Mouse (Mus musculus) right cerebral cortex, postnatal 4 days (tissue): ENCODE results near the gene Notch2.
"Not testable (repeated sequence)": the region's sequence is repeated elsewhere in the genome, so short reads cannot be mapped to it uniquely, and the experiment has no call there.

Experiments used
- DNase-seq: peaks from one replicate; pipeline ENCODE4 v3.0.0-alpha.2; 2022

Gene Notch2

DNA sequence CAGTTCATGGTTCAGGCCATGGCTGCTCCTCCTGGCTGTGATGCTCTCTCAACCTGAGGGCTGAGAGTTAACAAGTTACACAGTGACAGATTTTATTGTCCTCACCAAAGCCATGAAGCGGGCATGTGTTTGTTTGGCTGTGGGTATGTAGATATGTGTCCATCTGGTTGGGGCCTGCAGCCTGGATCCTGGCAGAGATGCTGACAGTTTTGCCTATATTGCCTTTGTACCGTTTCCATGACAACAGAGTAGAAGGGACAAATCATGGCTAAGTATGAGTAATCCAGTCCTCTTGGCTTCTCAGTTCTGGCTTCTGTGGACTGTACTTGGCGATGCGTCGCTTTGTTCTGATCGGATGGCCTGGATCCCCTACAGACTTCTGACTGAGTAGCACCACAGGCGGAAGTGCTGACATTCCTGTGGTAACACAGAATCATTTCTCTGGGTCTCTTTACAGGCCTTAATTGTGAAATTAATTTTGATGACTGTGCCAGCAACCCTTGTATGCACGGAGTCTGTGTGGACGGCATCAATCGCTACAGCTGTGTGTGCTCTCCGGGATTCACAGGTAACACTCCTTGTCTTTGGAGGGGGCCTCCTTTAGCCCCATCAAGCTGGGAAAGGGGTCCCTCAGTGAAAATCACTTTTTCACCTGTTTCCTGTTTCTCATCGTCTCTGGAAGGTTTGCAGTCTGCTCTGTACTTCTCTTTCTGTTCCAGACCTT is 93.4 kb downstream of the Notch2 start:
- no peak for DNase-seq

DNA sequence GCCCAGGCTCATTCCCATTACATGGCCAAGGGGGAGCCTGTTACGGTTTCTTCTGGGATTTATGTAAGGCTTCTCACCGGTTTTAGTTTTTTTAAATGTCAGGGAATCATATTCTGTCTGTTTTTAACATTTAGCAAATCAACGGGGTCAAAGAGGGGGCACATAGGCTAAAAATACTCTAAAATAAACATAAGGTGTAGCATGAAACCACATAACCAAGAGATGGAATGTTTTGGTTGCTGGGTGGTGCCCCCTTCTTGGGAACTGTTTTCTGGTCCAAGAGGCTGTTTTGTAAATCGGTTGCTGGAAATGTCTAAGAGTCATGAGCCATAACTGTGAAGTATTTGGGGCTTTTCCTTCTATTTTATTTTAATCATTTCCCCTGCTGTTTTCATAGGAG is 95.1 kb downstream of the Notch2 start:
- no peak for DNase-seq

DNA sequence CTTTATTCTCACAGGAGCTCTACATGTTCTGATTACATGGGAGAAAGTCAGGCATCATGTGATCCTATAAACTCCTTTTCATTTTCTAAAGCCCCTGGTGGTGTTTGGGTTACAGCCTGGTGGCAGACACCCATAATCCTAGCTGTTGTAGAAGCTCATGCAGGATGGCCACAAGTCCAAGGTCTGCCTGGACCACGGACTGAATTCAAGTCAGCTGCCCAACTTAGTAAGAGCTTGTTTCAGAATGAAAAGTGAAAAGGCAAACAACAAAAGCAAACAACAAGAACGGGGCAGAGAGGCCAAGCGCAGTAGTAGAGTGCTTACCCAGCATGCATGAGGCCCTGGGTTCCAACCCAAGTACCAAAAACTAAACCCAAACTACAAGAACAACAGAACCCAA is 95.5 kb downstream of the Notch2 start:
- DNase-seq: no peak

DNA sequence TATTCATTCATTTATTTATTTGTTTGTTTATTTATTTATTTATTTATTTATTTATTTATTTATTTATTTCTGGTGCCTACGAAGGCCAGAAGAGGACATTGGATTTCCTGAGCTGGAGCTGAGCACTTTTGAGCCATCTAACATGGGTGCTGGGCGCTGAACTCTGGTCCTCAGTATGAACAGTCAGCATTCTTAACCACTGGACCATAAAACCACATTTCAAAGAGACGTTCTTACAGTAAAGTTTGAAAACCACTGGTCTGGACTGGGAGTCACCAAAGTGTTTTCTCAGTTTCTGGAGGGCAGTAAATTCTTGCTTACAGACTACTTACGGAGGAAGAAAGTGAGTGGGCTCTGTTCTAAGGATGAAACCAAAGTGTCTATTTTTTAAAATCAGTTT is 97.3 kb downstream of the Notch2 start:
- no peak for DNase-seq

DNA sequence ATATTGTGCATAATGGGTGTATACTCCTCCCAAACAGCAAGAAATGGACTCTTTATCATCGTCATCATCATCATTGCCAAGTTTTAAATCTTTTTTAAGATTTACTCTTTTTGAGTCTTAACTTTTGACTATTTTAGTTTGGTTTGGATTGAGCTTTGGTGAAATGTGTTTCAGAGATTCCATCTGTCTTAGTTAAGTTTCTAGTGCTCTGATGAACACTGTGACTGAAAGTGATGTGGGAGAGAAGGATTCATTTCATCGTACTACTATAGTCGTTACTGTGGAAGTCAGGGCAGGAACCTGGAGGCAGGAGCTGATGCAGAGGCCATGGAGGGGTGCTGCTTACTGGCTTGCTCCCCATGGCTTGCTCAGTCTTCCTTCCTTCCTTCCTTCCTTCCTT is 104.9 kb downstream of the Notch2 start:
- DNase-seq: no peak

DNA sequence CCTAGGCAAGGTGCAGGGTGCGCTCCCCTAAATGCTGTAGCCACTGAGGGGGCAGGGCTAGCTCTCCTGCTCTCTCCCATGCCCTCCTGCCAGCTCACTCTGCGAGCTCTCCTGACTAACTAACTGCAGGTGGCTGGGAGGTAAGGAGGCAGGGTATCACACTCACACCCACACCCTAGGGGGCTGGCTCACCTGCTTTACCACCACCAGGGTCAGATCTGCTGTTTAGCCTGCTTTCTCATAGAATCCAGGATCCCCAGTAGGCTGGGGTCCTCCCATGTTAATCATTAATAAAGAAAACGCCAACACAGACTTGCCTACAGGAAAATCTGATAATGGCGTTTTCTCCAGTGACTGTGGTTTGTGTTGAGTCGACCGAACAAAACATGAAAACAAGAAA is 106.0 kb downstream of the Notch2 start:
- DNase-seq: no peak

DNA sequence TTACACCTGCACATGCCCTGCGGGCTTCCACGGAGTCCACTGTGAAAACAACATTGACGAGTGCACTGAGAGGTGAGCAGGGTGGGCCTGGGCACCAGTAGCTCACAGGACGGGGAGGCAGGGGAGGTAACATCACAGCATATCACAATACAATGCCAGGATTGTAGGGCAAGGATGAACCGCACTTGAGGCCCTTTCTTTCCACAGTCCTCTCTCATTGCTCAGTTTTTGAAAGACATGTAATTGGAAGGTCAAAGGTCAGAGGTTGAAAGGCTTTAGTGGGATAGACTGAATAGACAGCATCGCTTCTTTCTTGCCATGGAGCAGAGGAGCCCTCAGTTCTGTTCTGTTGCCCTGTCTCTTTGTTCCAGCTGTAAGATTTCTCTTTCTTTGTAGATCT is 107.6 kb downstream of the Notch2 start:
- DNase-seq: no peak

DNA sequence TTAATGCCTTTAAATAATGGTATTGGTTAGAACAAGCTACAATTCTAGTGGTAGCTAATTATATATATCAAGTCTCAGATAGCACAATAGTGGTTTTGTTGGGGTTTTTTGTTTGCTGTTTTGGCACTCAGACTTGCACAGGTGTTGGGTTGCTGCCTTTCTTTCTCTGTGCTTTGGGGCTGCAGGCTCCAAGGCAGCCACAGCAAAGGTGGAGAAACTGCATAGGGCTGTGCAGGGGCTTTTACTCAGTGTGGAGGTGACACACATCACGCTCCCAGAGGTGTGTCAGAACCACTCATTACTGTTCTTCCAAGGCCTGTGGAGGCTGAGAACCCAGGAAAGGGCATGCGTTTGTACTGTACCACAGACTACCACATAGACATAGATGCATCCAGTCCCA is 114.4 kb downstream of the Notch2 start:
- DNase-seq: no peak

DNA sequence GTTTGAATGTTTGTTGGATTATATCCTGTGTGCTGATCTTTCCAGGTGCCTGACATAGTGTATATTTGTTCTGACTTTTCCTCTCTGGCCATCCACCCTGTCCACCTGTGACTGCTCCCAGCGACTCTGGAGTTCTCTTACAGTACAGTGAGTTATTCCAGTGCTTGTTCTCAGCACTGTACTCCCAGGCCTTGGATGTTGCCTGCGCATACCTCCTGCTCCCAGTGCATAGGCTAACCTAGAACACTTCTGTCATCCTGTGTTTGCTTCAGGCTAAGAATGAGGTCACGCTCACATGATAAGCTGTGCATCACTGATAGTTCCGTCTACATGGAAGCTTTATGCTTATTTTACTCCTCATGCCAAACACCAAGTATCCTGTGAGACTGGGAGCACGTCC is 115.4 kb downstream of the Notch2 start:
- DNase-seq: no peak

DNA sequence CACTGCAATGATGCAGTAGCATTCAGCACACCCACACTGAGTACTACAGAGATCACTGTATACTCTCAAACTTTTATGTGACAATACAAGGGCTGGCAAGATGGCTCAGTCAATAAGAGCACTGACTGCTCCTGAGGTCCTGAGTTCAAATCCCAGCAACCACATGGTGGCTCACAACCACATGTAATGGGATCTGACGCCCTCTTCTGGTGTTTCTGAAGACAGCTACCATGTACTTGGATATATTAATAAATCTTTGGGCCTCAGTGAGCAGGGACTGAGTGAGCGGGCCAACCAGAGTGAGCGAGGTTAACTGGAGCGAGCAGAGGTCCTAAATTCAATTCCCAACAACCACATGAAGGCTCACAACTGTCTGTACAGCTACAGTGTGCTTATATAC is 118.8 kb downstream of the Notch2 start:
- DNase-seq: not testable (repeated sequence)

DNA sequence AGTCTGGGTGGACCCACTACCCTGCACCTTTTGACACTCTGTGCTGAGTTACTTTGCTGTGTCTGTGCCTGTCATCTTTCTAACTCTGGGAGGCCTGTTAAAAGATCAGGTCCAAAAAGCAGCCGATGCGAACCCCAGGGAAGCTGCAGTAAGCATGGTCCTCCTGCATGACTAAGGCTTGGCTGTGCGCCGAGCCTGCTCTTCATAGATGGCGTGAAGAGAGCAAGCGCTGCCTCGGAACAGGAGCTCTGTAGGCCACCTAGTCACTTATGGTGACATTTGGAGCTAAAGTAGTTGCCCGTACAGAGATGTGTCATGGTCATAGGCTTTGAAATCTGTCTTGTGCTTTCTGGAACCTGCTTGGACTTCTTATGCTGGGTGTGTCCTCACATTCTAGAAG is 119.3 kb downstream of the Notch2 start:
- no peak for DNase-seq

DNA sequence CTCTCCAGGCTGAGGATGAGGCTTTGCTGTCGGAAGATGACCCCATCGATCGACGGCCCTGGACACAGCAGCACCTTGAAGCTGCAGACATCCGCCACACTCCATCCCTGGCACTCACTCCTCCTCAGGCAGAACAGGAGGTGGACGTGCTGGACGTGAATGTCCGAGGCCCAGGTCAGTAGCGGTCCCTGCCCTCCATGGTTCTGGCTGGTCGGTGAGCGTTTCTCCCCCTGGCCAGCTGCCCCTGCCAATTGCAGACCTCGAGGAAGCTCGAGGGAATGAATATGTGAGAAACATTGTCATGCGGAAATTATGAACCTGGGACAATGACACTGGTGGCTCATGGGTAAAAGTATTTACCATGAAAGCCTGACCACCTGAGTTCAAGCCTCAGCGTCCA is 128.1 kb downstream of the Notch2 start:
- no peak for DNase-seq

DNA sequence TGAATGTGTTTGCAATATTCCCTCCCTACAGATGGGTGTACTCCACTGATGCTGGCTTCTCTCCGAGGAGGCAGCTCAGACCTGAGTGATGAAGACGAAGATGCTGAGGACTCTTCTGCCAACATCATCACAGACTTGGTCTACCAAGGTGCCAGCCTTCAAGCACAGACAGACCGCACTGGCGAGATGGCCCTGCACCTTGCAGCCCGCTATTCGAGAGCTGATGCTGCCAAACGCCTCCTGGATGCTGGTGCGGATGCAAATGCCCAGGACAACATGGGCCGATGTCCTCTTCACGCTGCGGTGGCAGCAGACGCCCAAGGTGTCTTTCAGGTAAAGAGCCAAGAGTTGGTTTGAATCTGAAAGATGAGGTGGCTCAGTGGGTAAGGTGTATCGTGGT is 129.5 kb downstream of the Notch2 start:
- DNase-seq: no peak

DNA sequence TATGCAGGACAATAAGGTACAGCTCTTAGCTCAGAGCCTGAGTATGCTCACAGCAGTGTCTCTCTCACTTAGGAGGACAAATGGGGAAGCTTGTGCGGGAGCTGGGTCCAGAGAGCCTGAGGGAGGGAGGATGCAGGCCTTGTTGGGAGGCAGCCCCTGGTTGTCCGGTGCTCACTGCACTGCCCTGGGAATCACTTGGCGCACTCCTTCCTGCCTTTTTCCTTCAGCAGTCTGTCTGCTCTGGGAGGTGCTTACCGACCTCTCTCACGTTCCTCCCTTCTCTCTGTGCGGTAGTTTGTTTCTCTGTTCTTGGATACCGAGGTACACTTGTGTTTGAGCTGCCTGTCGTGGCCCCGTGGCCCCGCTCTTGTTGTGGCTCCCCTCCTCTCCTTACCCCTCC is 131.9 kb downstream of the Notch2 start:
- no peak for DNase-seq

DNA sequence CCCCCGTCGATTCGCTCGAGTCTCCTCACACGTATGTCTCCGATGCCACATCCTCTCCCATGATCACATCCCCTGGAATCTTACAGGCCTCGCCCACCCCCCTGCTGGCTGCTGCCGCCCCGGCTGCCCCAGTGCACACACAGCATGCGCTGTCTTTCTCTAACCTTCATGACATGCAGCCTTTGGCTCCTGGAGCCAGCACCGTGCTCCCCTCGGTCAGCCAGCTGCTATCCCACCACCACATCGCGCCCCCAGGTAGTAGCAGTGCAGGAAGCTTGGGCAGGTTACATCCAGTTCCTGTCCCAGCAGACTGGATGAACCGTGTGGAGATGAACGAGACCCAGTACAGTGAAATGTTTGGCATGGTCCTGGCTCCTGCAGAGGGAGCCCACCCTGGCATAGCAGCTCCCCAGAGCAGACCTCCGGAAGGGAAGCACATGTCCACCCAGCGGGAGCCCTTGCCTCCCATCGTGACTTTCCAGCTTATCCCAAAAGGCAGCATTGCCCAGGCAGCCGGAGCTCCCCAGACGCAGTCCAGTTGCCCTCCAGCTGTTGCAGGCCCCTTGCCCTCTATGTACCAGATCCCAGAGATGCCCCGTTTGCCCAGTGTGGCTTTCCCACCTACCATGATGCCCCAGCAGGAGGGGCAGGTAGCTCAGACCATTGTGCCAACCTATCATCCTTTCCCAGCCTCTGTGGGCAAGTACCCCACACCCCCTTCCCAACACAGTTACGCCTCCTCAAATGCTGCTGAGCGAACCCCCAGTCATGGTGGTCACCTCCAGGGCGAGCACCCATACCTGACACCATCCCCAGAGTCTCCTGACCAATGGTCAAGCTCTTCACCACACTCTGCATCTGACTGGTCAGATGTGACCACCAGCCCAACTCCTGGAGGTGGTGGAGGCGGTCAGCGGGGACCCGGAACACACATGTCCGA is 133.4 kb downstream of the Notch2 start:
- no peak for DNase-seq

DNA sequence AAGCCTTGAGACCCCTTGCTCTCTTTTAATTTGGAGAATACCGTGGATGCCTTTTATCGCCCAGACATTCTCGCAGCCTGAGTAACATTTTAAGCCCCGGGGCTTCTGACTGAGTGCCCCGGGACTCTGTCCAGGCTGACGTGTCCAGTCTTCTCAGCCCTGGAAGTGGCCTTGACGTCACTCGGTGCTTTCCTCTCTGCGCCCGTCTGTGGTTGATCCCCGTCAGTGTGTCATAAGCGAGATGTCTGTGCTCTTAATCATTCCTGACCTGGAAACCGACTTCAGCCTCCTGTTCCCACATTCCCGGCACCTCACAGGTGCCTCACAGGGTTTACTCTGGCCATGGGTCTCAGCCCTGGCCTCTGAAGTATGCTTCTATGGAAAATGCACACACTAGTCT is 134.4 kb downstream of the Notch2 start:
- no peak for DNase-seq

DNA sequence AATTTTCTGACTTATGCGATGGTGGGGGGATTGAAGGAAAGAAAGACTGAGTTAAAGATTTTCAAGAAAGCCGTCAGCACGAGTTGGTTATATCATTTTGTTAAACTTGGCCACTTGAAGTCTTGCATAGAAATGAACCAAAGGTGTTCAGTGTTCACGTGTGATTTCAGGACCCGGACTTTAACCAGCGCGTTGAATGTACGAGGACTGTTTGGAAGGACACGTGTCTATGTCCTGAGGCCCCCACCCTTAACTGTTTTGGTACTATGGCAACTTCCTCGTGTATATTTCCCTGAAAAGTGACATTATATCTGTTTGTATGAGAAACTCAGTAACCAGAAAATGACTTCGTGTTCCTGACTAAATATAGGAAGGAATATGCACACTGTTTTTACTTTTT is 136.6 kb downstream of the Notch2 start:
- no peak for DNase-seq

DNA sequence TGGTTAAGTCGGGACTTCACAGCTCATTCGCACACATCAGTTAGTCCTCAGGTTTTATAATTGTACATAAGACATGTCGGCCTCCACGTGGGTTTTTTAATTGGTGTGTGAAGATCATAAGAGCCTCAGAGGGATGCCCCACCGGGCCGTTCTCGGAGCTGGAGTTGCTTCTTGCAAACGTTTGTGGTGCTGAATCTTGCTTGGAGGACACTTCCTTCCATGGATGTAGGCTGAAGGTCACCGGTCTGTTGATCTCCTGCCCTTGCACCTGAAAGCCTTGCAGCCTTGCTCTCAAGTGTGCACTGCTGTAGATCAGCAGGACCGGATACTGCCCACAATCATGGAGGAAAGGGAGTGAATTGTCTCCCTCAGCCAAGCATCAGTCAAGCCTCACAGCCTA is 137.7 kb downstream of the Notch2 start:
- DNase-seq: no peak

DNA sequence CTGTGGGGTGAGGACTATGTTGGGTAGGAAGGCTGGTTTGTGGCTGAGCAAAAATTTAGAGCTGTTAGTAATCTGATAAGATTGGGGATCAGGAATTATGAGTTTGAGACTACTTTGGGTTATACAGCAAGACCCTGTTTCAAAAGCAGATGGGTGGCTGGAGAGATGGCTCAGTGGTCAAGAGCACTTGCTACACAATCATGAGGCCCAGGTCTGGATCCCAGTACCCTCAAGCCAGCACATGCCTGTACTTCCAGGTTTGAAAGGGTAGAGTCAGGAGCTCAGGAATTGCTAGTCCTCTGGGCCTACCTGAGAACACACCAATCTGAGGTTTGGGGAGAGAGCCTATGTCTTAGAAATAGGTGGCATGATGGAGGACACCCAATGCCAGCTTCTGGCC is 140.1 kb downstream of the Notch2 start:
- no peak for DNase-seq

DNA sequence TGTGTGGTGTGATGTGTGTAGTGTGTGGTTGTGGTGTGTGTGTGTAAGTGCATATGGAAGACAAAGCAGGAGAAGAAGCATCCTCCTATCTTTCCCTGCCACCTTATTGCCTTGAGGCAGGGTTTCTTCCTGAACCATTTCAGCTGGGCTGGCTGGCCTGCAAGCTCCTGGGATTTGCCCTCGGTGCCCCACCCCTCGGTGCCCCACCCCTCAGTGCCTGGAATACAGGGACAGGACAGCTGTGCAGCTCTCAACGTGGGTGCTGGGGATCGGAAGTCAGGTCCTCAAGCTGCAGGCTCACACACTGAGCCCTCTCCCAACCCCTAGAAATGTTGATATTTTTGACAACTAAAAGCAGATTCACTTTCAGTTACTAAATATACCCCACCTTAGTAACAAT is 142.8 kb downstream of the Notch2 start:
- no peak for DNase-seq

DNA sequence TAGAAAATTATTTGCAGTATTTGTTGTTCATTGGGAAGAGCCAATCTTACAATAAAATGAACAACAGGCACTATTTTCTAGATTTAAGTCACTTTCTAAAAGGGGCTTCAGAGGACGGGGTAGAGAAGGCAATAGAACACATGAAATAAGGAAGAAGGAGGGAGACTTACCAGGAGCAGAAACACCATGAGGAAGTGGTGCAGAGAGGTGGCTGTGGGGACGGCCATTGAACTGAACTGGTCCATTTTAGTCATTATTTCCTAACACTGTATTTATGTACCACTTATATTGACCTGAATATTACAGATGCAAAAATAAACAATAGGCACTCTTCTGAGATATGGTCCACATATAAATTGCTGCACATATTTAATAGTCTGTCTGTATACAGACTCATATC is 143.7 kb downstream of the Notch2 start:
- no peak for DNase-seq

DNA sequence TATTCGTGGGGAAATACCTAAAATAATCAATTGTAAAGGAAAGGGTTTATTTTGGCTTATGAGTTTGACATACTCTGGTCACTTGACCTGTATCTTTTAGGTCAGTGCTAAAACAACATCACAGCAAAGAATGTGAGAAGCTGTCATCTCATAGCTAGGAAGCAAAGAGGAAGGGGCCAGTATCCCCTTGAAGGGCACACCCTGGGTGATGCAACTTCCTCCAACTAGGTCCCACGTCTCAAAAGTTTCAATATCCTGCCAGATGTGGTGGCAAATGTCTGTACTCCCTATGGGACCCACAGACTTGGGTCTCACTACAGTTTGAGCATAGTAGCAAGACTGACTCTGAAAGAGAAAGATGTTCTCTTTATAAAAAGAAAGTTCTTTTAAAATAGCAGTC is 144.3 kb downstream of the Notch2 start:
- no peak for DNase-seq

DNA sequence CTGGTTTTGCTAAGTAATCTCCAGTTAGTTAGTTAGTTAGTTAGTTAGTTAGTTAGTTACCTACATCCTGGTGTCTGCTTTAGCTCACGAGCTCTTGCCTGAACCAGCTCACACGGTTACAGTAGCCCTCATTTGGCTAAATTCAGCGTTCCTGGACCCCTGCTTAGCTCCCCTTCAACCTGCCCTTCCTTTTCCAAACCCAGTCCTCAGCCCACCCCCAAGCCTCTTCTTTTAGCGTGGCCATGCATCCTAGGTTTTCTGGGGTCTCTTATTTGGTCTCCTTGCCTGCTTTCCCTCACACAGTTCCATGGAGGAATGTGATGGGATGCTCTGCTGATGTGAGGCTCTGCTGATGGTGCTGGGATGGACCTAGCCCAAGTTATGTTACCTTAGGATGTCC is 145.3 kb downstream of the Notch2 start:
- no peak for DNase-seq

DNA sequence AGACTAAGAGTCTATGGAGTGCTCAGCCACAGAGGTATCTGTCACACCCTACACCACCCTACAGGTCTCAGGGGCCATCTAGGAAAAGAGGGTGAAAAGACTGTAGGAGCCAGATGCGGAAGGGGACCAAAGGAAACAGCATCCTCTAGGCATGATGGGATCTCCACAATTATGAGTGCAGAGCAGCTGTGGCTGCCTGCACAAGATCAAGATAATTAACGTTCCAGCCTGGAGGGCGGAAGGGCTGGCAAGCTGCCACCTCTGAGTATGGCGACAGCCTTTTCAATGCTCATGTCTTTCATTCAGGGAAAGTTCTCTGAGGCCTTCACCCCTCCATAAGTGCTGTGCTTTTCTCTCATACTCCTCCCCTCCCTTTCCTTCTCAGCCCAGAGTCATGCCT is 146.0 kb downstream of the Notch2 start:
- DNase-seq: peak; percentile 29

DNA sequence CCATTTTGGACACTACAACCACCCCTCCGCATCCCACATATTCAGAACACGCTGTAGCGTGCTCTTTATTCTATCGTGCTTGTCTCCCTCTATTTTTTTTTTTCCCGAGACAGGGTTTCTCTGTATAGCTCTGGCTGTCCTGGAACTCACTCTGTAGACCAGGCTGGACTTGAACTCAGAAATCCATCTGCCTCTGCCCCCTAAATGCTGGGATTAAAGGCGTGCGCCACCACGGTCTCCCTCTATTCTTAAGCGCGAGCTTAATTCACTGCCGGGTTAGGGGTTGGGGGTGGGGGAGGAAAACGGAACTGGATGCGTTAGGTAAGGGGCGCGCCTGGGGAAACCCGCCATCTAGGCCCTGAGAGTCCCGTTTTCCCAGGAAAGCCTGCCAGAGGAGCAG is 147.0 kb downstream of the Notch2 start, which contains the start of gene Adam30:
Adam30 (plus strand) TSS at position 301 of the 400 bp plus-strand sequence.
- DNase-seq: no peak
